Mouse (Mus musculus) heart, postnatal 10 days (tissue): ENCODE data around the gene Olfr845. TPM values are rescaled to one million over a fixed set of nuclear protein-coding genes. Genes with fewer than 3 reads are reported as not detected.

Experiments
- DNase-seq, 2 experiments: peaks; one replicate each; pipeline ENCODE4 v3.0.0; 2021
- intact Hi-C: fragments of 180-260 bp; cut with DNase I; formaldehyde crosslinking; loops from one replicate; pipeline ENCODE4 v1.15.1; 2025
- total RNA-seq, 2 experiments: library from RNA; stranded (reverse); gene quantifications; 2 replicates each; pipeline ENCODE4 v1.2.3; 2021

Olfr845 gene
- not detected for total RNA-seq

- intact Hi-C loops, result no loop called here
- no peak for DNase-seq
Observed at GRCm38 (mm10) chr9:19336157-19336556, at the start of gene Olfr845. Olfr845 (plus strand) TSS chr9:19336457.

GRCm38 (mm10) chr9:19316047-19316446, 20.2 kb upstream of the Olfr845 start, which contains the start of gene Olfr844:
Olfr844 (plus strand) TSS chr9:19316347.
- intact Hi-C loops, result no loop called here
- DNase-seq, result no peak

GRCm38 (mm10) chr9:19363905-19364304, 27.6 kb downstream of the Olfr845 start, which contains the start of gene Olfr846:
Olfr846 (minus strand) TSS chr9:19364005.
- intact Hi-C loops, result no loop called here

GRCm38 (mm10) chr9:19378569-19378968, 42.3 kb downstream of the Olfr845 start, which contains the start of gene Olfr847:
Olfr847 (minus strand) TSS chr9:19378669.
- intact Hi-C loops, result no loop called here
- no peak for DNase-seq

More at GRCm38 (mm10) chr9:19363905-19364304, 27.6 kb downstream of the Olfr845 start, which contains the start of gene Olfr846:
- no peak for DNase-seq

Other genes with a start within 250 kb of the Olfr845 start
- gene Olfr836, start 216.1 kb upstream of the Olfr845 start, total RNA-seq, result not detected
- not detected for gene Olfr837, start 200.1 kb upstream of the Olfr845 start, total RNA-seq
- gene Olfr839-ps1, start 159.1 kb upstream of the Olfr845 start, total RNA-seq, result not detected
- gene Olfr843, start 84.5 kb upstream of the Olfr845 start, total RNA-seq, result not detected
- gene Olfr844, start 20.1 kb upstream of the Olfr845 start, total RNA-seq, result not detected
- gene Olfr846, start 27.5 kb downstream of the Olfr845 start, total RNA-seq, result not detected
- not detected for gene Olfr847, start 42.2 kb downstream of the Olfr845 start, total RNA-seq
- gene Olfr849, start 103.8 kb downstream of the Olfr845 start, total RNA-seq, result not detected
- gene Olfr850, start 141.8 kb downstream of the Olfr845 start, total RNA-seq, result not detected
- not detected for gene Olfr851, start 156.8 kb downstream of the Olfr845 start, total RNA-seq
- gene Olfr853, start 204.6 kb downstream of the Olfr845 start, total RNA-seq, result not detected
- gene Olfr854, start 230.9 kb downstream of the Olfr845 start, total RNA-seq, result not detected
- not detected for gene Olfr855, start 246.2 kb downstream of the Olfr845 start, total RNA-seq